Mouse (Mus musculus) neural tube, embryonic 15.5 days (tissue): ENCODE results near the gene Filip1. TPM values are rescaled to one million over a fixed set of nuclear protein-coding genes. Genes with fewer than 3 reads are reported as not detected.

Experiments
- ATAC-seq: fragments of 200-750 bp; cut with Nextera tagmentation; 2 replicates; pipeline ENCODE4 v1.8.0; 2017; ENCODE audit warnings: mild to moderate bottlenecking, moderate TSS enrichment, moderate library complexity; ENCODE audit not compliant: low FRiP score
- H3K27ac ChIP-seq: fragments of 300-500 bp; sonication (generic); replicated peaks from 2 replicates; pipeline ENCODE4 v1.5.1; 2015; ENCODE audit warnings: mild to moderate bottlenecking, inconsistent platforms
- H3K27me3 ChIP-seq: fragments of 300-500 bp; sonication (generic); replicated peaks from 2 replicates; pipeline ENCODE4 v1.6.1; 2015; ENCODE audit warnings: inconsistent platforms
- H3K36me3 ChIP-seq: fragments of 300-500 bp; sonication (generic); 2 replicates; pipeline ENCODE4 v1.6.1; 2015; ENCODE audit warnings: inconsistent platforms
- H3K4me1 ChIP-seq: fragments of 300-500 bp; sonication (generic); 2 replicates; pipeline ENCODE4 v1.6.1; 2015; ENCODE audit warnings: inconsistent platforms
- H3K4me2 ChIP-seq: fragments of 300-500 bp; sonication (generic); 2 replicates; pipeline ENCODE4 v1.6.1; 2015; ENCODE audit warnings: inconsistent platforms, mild to moderate bottlenecking, moderate library complexity
- H3K4me3 ChIP-seq: fragments of 300-500 bp; sonication (generic); replicated peaks from 2 replicates; pipeline ENCODE4 v1.5.1; 2015; ENCODE audit warnings: mild to moderate bottlenecking, inconsistent platforms
- H3K9ac ChIP-seq: fragments of 300-500 bp; sonication (generic); replicated peaks from 2 replicates; pipeline ENCODE4 v1.6.1; 2015; ENCODE audit warnings: mild to moderate bottlenecking, inconsistent platforms
- H3K9me3 ChIP-seq: fragments of 300-500 bp; sonication (generic); replicated peaks from 2 replicates; pipeline ENCODE4 v1.6.1; 2016; ENCODE audit warnings: inconsistent platforms
- WGBS: fragments of 180-500 bp; shearing (Covaris S2); methylation state at CpG from one replicate; pipeline ENCODE4 v1.1.7; 2015; ENCODE audit warnings: mixed read lengths; 5-methylcytosine and 5-hydroxymethylcytosine counted together
- polyA plus RNA-seq: library from polyadenylated mRNA; unstranded; fragments of >200 nt; fragmentation: Nextera tagmentation; extraction: Ambion mirVana; gene quantifications from 2 replicates; pipeline ENCODE4 v1.2.1, GENCODE M21; 2015

Gene Filip1
- polyA plus RNA-seq, 1 experiment from 2014 or later: 3.0 TPM

GRCm38 (mm10) chr9:79921701-79922492, 90.8 kb downstream of the Filip1 start:
- no peak overlapping the region for H3K27ac ChIP-seq
- no peaks in the 10 kb centered on the region for H3K36me3 ChIP-seq
- WGBS: 67% methylated on average over 10 of the region's 10 CpGs
- ATAC-seq: no peak
- H3K9me3 ChIP-seq: no peaks in the 10 kb centered on the region
- H3K4me3 ChIP-seq: no peak overlapping the region
- H3K9ac ChIP-seq: no peak overlapping the region
- H3K4me1 ChIP-seq: no peaks in the 10 kb centered on the region
- H3K27me3 ChIP-seq: no peaks in the 10 kb centered on the region
- no peak overlapping the region for H3K4me2 ChIP-seq

- WGBS: 67% methylated on average over 5 of the region's 5 CpGs
- no peak overlapping the region for H3K27ac ChIP-seq
- no peaks in the 10 kb centered on the region for H3K4me1 ChIP-seq
- no peak overlapping the region for H3K4me2 ChIP-seq
- ATAC-seq: no peak
- no peaks in the 10 kb centered on the region for H3K27me3 ChIP-seq
- H3K9me3 ChIP-seq: no peaks in the 10 kb centered on the region
- no peak overlapping the region for H3K9ac ChIP-seq
- H3K4me3 ChIP-seq: no peak overlapping the region
- H3K36me3 ChIP-seq: no peaks in the 10 kb centered on the region
Measured at GRCm38 (mm10) chr9:79920540-79920933, 92.1 kb downstream of the Filip1 start.

DNA sequence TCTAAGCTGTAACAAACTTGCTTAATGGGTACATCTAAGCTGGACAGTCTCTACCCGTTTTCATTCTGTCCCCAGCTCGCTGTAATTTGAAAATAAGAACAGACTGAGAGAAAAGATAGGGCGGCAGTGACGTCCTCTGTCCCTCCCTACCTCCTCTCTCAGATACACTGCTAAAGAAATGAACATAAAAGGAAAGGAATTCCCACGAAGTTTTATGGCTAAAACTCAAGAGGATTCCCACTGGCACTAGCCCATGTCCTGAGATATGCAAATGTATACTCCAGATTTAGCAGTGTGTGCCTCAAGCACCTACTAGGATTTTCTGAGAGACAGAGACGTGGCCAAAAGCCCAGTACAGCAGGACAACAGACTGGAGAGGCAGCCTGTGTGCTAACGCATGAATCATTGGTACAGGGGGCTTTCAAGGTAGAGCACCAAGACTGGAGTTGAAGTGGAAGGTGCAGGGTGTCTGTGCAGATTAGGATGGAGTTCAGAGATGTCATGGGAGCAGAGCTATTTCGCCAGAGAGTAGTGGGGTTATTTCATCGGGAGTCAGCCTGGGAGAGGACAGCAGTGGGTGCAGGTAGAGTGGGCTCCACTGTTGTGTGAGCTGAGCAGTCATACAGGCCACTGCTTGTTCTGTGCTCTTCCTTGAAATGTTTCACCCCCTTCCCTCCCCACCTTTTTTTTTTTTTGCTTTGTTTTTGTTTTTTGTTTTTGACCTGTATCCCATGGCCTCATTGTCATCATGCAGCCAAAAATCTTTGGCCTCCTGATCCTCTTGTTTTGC, 92.7 kb downstream of the Filip1 start:
- Histone ChIP-seq H3K4me1 (no peaks in the 10 kb centered on the region), H3K27me3 (no peaks in the 10 kb centered on the region), H3K9me3 (no peaks in the 10 kb centered on the region), H3K4me3 (no peak overlapping the region), H3K36me3 (no peaks in the 10 kb centered on the region), H3K9ac (no peak overlapping the region), H3K4me2 (no peak overlapping the region), H3K27ac (no peak overlapping the region)
- no peak for ATAC-seq
- 61% methylated on average over 9 of the region's 9 CpGs for WGBS

- ATAC-seq: no peak
- H3K4me1 ChIP-seq: no peaks in the 10 kb centered on the region
- H3K27ac ChIP-seq: no peak overlapping the region
- no peaks in the 10 kb centered on the region for H3K27me3 ChIP-seq
- H3K4me2 ChIP-seq: no peak overlapping the region
- H3K9me3 ChIP-seq: no peaks in the 10 kb centered on the region
- no peak overlapping the region for H3K9ac ChIP-seq
- H3K4me3 ChIP-seq: no peak overlapping the region
- no peaks in the 10 kb centered on the region for H3K36me3 ChIP-seq
- WGBS: 77% methylated on average over 7 of the region's 7 CpGs
Measured at GRCm38 (mm10) chr9:79919303-79919721, 93.3 kb downstream of the Filip1 start.

DNA sequence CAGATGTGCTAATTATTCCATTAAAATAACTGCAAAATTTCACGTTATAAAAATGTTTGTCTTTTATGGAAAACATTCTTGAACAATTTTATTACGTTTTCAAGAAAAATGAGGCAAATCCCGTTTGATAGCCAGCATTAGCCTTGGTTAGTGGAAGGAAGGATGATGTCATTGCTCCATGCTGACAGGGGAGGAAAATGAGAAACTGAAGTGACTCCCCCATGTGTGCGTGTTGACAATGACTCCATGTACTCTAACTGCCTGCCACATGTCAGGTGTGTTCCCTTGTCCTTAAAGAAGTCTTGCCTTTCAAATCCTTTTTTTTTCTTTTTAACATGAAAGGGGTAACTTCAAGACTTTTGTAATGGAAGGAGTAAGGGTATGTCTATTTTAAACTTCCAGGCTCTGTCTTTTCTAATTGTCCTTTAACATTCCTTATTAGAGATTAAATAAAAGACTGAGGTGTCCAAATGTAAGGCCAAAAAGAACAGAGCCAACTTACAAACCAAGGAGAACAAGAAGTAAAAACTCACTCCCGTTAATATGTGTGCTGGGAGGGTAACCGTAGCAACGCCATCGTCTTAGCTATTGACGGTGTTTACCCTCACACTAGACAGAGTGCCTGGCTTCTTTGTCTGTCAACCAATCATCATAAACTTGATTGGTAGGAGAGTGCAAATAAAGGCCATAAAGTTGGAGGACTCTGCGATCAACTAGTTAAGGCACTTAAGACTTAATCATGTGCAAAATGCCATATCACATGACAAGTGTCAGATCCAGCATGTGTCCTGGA, 94.1 kb downstream of the Filip1 start:
- Histone ChIP-seq H3K9me3 (no peaks in the 10 kb centered on the region), H3K27me3 (no peaks in the 10 kb centered on the region), H3K9ac (no peak overlapping the region), H3K4me2 (no peak overlapping the region), H3K4me3 (no peak overlapping the region), H3K36me3 (no peaks in the 10 kb centered on the region), H3K4me1 (no peaks in the 10 kb centered on the region), H3K27ac (no peak overlapping the region)
- no peak for ATAC-seq
- 55% methylated on average over 10 of the region's 10 CpGs for WGBS

GRCm38 (mm10) chr9:79914276-79914675, 98.4 kb downstream of the Filip1 start:
- no peaks in the 10 kb centered on the region for H3K27me3 ChIP-seq
- H3K4me1 ChIP-seq: no peaks in the 10 kb centered on the region
- H3K9me3 ChIP-seq: no peaks in the 10 kb centered on the region
- ATAC-seq: no peak
- no peak overlapping the region for H3K4me2 ChIP-seq
- no peak overlapping the region for H3K4me3 ChIP-seq
- no peaks in the 10 kb centered on the region for H3K36me3 ChIP-seq
- WGBS: 34% methylated on average over 4 of the region's 4 CpGs
- H3K9ac ChIP-seq: no peak overlapping the region
- no peak overlapping the region for H3K27ac ChIP-seq

DNA sequence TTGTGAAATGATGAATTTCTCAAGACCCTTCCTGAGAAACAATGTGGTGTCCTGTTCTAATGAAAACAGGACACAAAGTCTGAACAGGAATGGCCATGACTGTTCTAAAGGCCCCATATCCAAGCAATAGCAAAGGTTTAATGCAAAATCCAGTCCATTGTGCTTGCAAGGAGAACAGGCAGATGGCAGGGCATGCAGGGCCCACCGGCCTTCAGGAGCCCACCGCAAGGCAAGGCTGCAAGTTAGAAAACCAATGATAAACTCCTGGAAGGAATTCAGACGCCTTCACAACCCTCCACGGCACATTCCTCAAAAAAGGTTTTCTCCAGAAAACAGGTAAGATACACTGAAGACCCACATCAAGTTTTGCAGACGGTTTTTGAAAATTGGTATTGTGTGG, 99.7 kb downstream of the Filip1 start:
- ATAC-seq: no peak
- Histone ChIP-seq H3K9me3 (no peaks in the 10 kb centered on the region), H3K4me1 (no peaks in the 10 kb centered on the region), H3K4me2 (no peak overlapping the region), H3K36me3 (no peaks in the 10 kb centered on the region), H3K9ac (no peak overlapping the region), H3K27me3 (no peaks in the 10 kb centered on the region), H3K27ac (no peak overlapping the region), H3K4me3 (no peak overlapping the region)
- 93% methylated on average over 5 of the region's 5 CpGs for WGBS

DNA sequence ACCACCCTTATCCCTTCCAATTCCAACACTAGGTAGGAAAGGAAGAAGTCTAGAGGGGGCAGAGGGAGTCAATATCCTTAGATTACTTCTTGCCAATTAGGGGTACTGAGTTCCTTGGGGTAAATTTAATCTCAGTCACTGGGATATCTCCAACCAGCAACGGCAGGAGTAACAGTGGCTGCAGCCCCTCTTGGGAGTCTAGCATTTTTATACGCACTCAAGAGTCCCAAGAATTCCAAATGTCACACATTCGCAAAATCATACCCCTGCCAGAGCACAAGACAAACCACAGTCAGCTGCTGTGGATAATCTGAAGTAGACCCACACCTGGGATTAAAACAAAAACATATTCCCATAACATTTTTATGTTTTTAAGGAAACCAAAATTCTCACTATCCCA, 102.5 kb downstream of the Filip1 start:
- WGBS: 97% methylated on average over 3 of the region's 3 CpGs
- no peaks in the 10 kb centered on the region for H3K4me1 ChIP-seq
- H3K9me3 ChIP-seq: no peaks in the 10 kb centered on the region
- no peaks in the 10 kb centered on the region for H3K36me3 ChIP-seq
- H3K4me3 ChIP-seq: no peak overlapping the region
- no peaks in the 10 kb centered on the region for H3K27me3 ChIP-seq
- no peak for ATAC-seq
- no peak overlapping the region for H3K9ac ChIP-seq
- no peak overlapping the region for H3K4me2 ChIP-seq
- H3K27ac ChIP-seq: no peak overlapping the region

GRCm38 (mm10) chr9:79898815-79899214, 113.8 kb downstream of the Filip1 start:
- Histone ChIP-seq H3K4me3 (no peak overlapping the region), H3K4me1 (no peaks in the 10 kb centered on the region), H3K4me2 (no peak overlapping the region), H3K9ac (no peak overlapping the region), H3K27me3 (no peaks in the 10 kb centered on the region), H3K27ac (no peak overlapping the region), H3K9me3 (no peaks in the 10 kb centered on the region), H3K36me3 (no peaks in the 10 kb centered on the region)
- 83% methylated on average over 3 of the region's 3 CpGs for WGBS
- ATAC-seq: no peak

DNA sequence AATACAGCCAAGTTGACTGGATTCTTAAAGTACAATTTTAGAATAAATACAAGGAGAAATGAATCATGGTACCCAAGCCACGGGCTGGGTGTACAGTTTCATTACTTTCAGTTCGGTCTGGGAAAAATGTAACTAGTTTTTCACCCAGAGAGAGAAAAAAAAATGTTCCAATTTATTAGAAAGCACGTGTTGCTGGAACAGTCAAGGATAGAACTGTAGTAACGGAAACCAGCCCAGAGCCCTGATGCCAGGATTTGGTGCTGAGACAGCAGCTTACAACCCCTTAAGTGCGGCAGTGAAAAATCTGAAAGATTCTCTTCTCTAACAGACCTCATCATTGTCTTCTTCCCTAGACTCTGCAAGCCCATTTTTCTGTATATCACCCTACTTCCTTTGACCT, 118.0 kb downstream of the Filip1 start:
- 77% methylated on average over 5 of the region's 5 CpGs for WGBS
- H3K36me3 ChIP-seq: no peaks in the 10 kb centered on the region
- peaks cover 9% of the 10 kb centered on the region for H3K4me1 ChIP-seq
- no peak for ATAC-seq
- H3K27ac ChIP-seq: no peak overlapping the region
- no peak overlapping the region for H3K9ac ChIP-seq
- H3K9me3 ChIP-seq: no peaks in the 10 kb centered on the region
- H3K27me3 ChIP-seq: no peaks in the 10 kb centered on the region
- no peak overlapping the region for H3K4me2 ChIP-seq
- H3K4me3 ChIP-seq: no peak overlapping the region

DNA sequence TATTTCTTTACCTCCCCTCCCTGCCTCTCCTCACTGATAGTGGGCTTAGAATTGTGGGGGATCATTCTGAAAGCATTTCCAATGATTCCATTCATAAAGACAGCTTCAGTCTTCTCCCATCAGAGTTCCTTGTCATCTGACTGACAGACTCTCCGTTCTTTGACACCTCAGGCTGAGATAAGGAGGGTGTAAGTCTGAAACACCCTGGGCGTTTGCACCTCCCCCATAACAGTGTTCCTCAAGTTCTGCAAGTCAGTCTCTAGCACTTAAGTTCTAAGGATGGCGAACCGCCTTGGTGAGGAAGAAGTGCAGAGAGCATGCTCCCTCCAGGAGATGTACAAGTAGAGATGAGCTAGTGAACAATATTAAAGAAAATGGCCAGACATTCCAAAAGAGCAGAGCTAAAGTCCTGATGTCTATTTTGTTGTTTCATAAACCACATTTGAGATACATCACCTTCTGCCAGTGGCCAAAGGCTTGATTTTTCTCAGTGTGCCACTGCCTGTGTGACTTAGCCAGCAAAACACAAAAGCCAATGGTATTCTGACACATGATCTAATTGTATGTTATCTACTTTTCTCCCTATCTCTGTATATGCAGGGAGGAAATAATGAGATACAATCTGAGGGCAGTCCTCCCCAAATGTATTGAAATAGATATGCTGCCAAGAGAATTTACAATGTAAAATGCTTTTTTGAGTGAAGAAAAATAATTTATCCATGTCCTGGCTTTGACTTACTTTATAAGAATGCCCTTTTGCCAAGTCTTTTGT, 118.6 kb downstream of the Filip1 start:
- ATAC-seq: no peak
- Histone ChIP-seq H3K9ac (no peak overlapping the region), H3K4me3 (no peak overlapping the region), H3K9me3 (no peaks in the 10 kb centered on the region), H3K36me3 (no peaks in the 10 kb centered on the region), H3K4me2 (no peak overlapping the region), H3K27ac (no peak overlapping the region), H3K4me1 (peaks cover 9% of the 10 kb centered on the region), H3K27me3 (no peaks in the 10 kb centered on the region)
- WGBS: 89% methylated on average over 4 of the region's 4 CpGs
